Mouse (Mus musculus) midbrain, postnatal 0 days (tissue): Measurements from ENCODE around the gene 9030612E09Rik. TPM values are rescaled to one million over a fixed set of nuclear protein-coding genes. Genes with fewer than 3 reads are reported as not detected.

Experiments
- ATAC-seq: fragments of 200-750 bp; cut with Nextera tagmentation; 2 replicates; pipeline ENCODE4 v1.8.0; 2017; ENCODE audit warnings: moderate number of reproducible peaks, mild to moderate bottlenecking, moderate TSS enrichment, moderate library complexity; ENCODE audit not compliant: low FRiP score
- DNase-seq: peaks from one replicate; pipeline ENCODE4 v3.0.0-alpha.2; 2015; ENCODE audit warnings: low spot score
- H3K27ac ChIP-seq: fragments of 300-500 bp; sonication (generic); 2 replicates; pipeline ENCODE4 v1.5.1; 2014; ENCODE audit warnings: low read depth, mild to moderate bottlenecking, low read length, mixed read lengths
- H3K27me3 ChIP-seq: fragments of 300-500 bp; sonication (generic); 2 replicates; pipeline ENCODE4 v1.6.1; 2014; ENCODE audit warnings: low read length, control low read depth, mixed read lengths; ENCODE audit not compliant: insufficient read depth
- H3K36me3 ChIP-seq: fragments of 300-500 bp; sonication (generic); 2 replicates; pipeline ENCODE4 v1.6.1; 2014; ENCODE audit warnings: low read length, control low read depth, mixed read lengths; ENCODE audit not compliant: insufficient read depth
- H3K4me1 ChIP-seq: fragments of 300-500 bp; sonication (generic); 2 replicates; pipeline ENCODE4 v1.6.1; 2014; ENCODE audit warnings: mild to moderate bottlenecking, control low read depth, antibody characterized with exemption, low read length, mixed read lengths; ENCODE audit not compliant: insufficient read depth
- H3K4me2 ChIP-seq: fragments of 300-500 bp; sonication (generic); 2 replicates; pipeline ENCODE4 v1.6.1; 2014; ENCODE audit warnings: low read depth, mild to moderate bottlenecking, low read length, mixed read lengths; ENCODE audit not compliant: poor library complexity, severe bottlenecking
- H3K4me3 ChIP-seq: fragments of 300-500 bp; sonication (generic); 2 replicates; pipeline ENCODE4 v1.5.1; 2014; ENCODE audit warnings: low read depth, mild to moderate bottlenecking, low read length, moderate library complexity
- H3K9ac ChIP-seq: fragments of 300-500 bp; sonication (generic); replicated peaks from 2 replicates; pipeline ENCODE4 v1.6.1; 2014; ENCODE audit warnings: mild to moderate bottlenecking, low read length, moderate library complexity, mixed read lengths; ENCODE audit not compliant: poor library complexity, severe bottlenecking
- H3K9me3 ChIP-seq: fragments of 300-500 bp; sonication (generic); 2 replicates; pipeline ENCODE4 v1.6.1; 2016; ENCODE audit warnings: low read length, control low read depth
- CTCF ChIP-seq: IDR thresholded peaks from 2 replicates; pipeline ENCODE4 v1.5.1; 2016; ENCODE audit warnings: antibody characterized with exemption, mild to moderate bottlenecking
- WGBS: fragments of 180-500 bp; shearing (Covaris S2); extraction: QIAGEN DNeasy Blood & Tissue Kit; methylation state at CpG from one replicate; pipeline ENCODE4 v1.1.7; 2014; 5-methylcytosine and 5-hydroxymethylcytosine counted together
- polyA plus RNA-seq: library from polyadenylated mRNA; unstranded; fragments of >200 nt; fragmentation: Nextera tagmentation; extraction: Ambion mirVana; gene quantifications from 2 replicates; pipeline ENCODE4 v1.2.1, GENCODE M21; 2015
- total RNA-seq: library from RNA; depleted of rRNA; stranded (reverse); fragments of >200 nt; gene quantifications from 2 replicates; pipeline ENCODE4 v1.2.3, GENCODE M21; 2014; rRNA removed

The 9030612E09Rik gene
- total RNA-seq (0.93 and 2.5 TPM in 2 replicates), polyA plus RNA-seq (1.5 and 1.6 TPM in 2 replicates)

- Histone ChIP-seq H3K9me3 (no peaks in the 10 kb centered on the region), H3K4me2 (peak within 1 kb of the TSS; percentile 88), H3K27me3 (no peaks in the 10 kb centered on the region), H3K9ac (peak within 1 kb of the TSS; percentile 91), H3K27ac (peak within 1 kb of the TSS; percentile 96), H3K4me1 (peaks cover 3% of the 10 kb centered on the region; the same call in 1 of the 2 replicates), H3K4me3 (peak within 1 kb of the TSS; percentile 97), H3K36me3 (no peaks in the 10 kb centered on the region)
- 0% methylated on average over 48 of the region's 91 CpGs for WGBS
- no peak for TF ChIP-seq CTCF
- DNase-seq (peak; percentile 90), ATAC-seq (peak; percentile 84)
These were observed at the start of gene 9030612E09Rik, which contains the start of gene Sobp for GRCm38 (mm10) chr10:43174326-43175155. 9030612E09Rik (plus strand) TSS chr10:43174704. Sobp (minus strand) TSS chr10:43174530.

- peaks cover 2% of the 10 kb centered on the region for H3K36me3 ChIP-seq
- no peak overlapping the region for H3K4me2 ChIP-seq
- H3K27me3 ChIP-seq, result no peaks in the 10 kb centered on the region
- H3K4me1 ChIP-seq, result no peaks in the 10 kb centered on the region
- no peak overlapping the region for H3K9ac ChIP-seq
- no peak for DNase-seq
- WGBS, result 42% methylated on average over 3 of the region's 3 CpGs
- H3K4me3 ChIP-seq, result no peak overlapping the region
- no peak for TF ChIP-seq CTCF
- H3K27ac ChIP-seq, result no peak overlapping the region
- ATAC-seq, result no peak
- H3K9me3 ChIP-seq, result no peaks in the 10 kb centered on the region
These were observed 45.8 kb upstream of the 9030612E09Rik start for GRCm38 (mm10) chr10:43128750-43129149.

GRCm38 (mm10) chr10:43134027-43134426 is 40.5 kb upstream of the 9030612E09Rik start:
- H3K4me2 ChIP-seq, result no peak overlapping the region
- no peak overlapping the region for H3K9ac ChIP-seq
- ATAC-seq (no peak), DNase-seq (no peak)
- WGBS, result 91% methylated on average over 11 of the region's 11 CpGs
- H3K36me3 ChIP-seq, result peaks cover 5% of the 10 kb centered on the region; the same call in 1 of the 2 replicates
- TF ChIP-seq CTCF, result no peak
- no peak overlapping the region for H3K4me3 ChIP-seq
- H3K27me3 ChIP-seq, result no peaks in the 10 kb centered on the region
- no peaks in the 10 kb centered on the region for H3K4me1 ChIP-seq
- no peak overlapping the region for H3K27ac ChIP-seq
- no peaks in the 10 kb centered on the region for H3K9me3 ChIP-seq

GRCm38 (mm10) chr10:43143173-43143572 is 31.3 kb upstream of the 9030612E09Rik start:
- TF ChIP-seq CTCF, result no peak
- Histone ChIP-seq H3K9ac (no peak overlapping the region), H3K4me2 (no peak overlapping the region), H3K4me3 (no peak overlapping the region), H3K9me3 (no peaks in the 10 kb centered on the region), H3K36me3 (0 out of 2 replicates have a peak, but pooled peaks cover 2% of the 10 kb centered on the region), H3K27me3 (no peaks in the 10 kb centered on the region), H3K27ac (no peak overlapping the region), H3K4me1 (no peaks in the 10 kb centered on the region)
- 95% methylated on average over 9 of the region's 9 CpGs for WGBS
- DNase-seq (no peak), ATAC-seq (no peak)

GRCm38 (mm10) chr10:43148456-43148855 is 26.0 kb upstream of the 9030612E09Rik start:
- H3K4me3 ChIP-seq, result no peak overlapping the region
- no peak overlapping the region for H3K27ac ChIP-seq
- 85% methylated on average over 11 of the region's 11 CpGs for WGBS
- no peak for TF ChIP-seq CTCF
- no peaks in the 10 kb centered on the region for H3K4me1 ChIP-seq
- H3K36me3 ChIP-seq, result peaks cover 5% of the 10 kb centered on the region
- DNase-seq (no peak), ATAC-seq (no peak)
- no peaks in the 10 kb centered on the region for H3K27me3 ChIP-seq
- no peak overlapping the region for H3K9ac ChIP-seq
- H3K4me2 ChIP-seq, result no peak overlapping the region
- H3K9me3 ChIP-seq, result no peaks in the 10 kb centered on the region

- WGBS, result 87% methylated on average over 8 of the region's 8 CpGs
- DNase-seq (no peak), ATAC-seq (no peak)
- H3K27me3 ChIP-seq, result no peaks in the 10 kb centered on the region
- no peaks in the 10 kb centered on the region for H3K9me3 ChIP-seq
- H3K9ac ChIP-seq, result no peak overlapping the region
- peaks cover 5% of the 10 kb centered on the region for H3K36me3 ChIP-seq
- TF ChIP-seq CTCF, result no peak
- H3K4me1 ChIP-seq, result peaks cover 14% of the 10 kb centered on the region; the same call in 1 of the 2 replicates
- H3K4me2 ChIP-seq, result no peak overlapping the region
- H3K4me3 ChIP-seq, result no peak overlapping the region
- no peak overlapping the region for H3K27ac ChIP-seq
These were observed 21.9 kb upstream of the 9030612E09Rik start for GRCm38 (mm10) chr10:43152643-43153042.
